Mouse (Mus musculus) forebrain, postnatal 0 days (tissue): ENCODE results near the gene Olfr1134. TPM values are rescaled to one million over a fixed set of nuclear protein-coding genes. Genes with fewer than 3 reads are reported as not detected.

Experiments used
- polyA plus RNA-seq: library from polyadenylated mRNA; unstranded; fragments of >200 nt; fragmentation: Nextera tagmentation; extraction: Ambion mirVana; gene quantifications from 2 replicates; pipeline ENCODE4 v1.2.1, GENCODE M21; 2015
- total RNA-seq: library from RNA; depleted of rRNA; stranded (reverse); fragments of >200 nt; gene quantifications from 2 replicates; pipeline ENCODE4 v1.2.3, GENCODE M21; 2014; rRNA removed

Olfr1134 gene
- total and polyA plus RNA-seq, 2 experiments from 2014 or later: not detected

Other genes starting within 250 kb of the Olfr1134 start
- gene Olfr1123, start 241.8 kb downstream of the Olfr1134 start, total RNA-seq: not detected in 2 replicates
- not detected in 2 replicates for gene Olfr1123, start 241.8 kb downstream of the Olfr1134 start, polyA plus RNA-seq
- not detected in 2 replicates for gene Olfr1124, start 228.2 kb downstream of the Olfr1134 start, total RNA-seq
- gene Olfr1124, start 228.2 kb downstream of the Olfr1134 start, polyA plus RNA-seq: 0.08 TPM in 2 replicates
- not detected in 2 replicates for gene Olfr1126, start 204.5 kb downstream of the Olfr1134 start, total RNA-seq
- gene Olfr1126, start 204.5 kb downstream of the Olfr1134 start, polyA plus RNA-seq: not detected in 2 replicates
- not detected in 2 replicates for gene Pramel7, start 161.4 kb downstream of the Olfr1134 start, total RNA-seq
- gene Pramel7, start 161.4 kb downstream of the Olfr1134 start, polyA plus RNA-seq: not detected in 2 replicates
- gene Pramel6, start 151.9 kb downstream of the Olfr1134 start, total RNA-seq: not detected in 2 replicates
- not detected in 2 replicates for gene Pramel6, start 151.9 kb downstream of the Olfr1134 start, polyA plus RNA-seq
- not detected in 2 replicates for gene Olfr153, start 126.7 kb downstream of the Olfr1134 start, total RNA-seq
- gene Olfr153, start 126.7 kb downstream of the Olfr1134 start, polyA plus RNA-seq: not detected in 2 replicates
- not detected in 2 replicates for gene Olfr1128, start 112.9 kb downstream of the Olfr1134 start, total RNA-seq
- gene Olfr1128, start 112.9 kb downstream of the Olfr1134 start, polyA plus RNA-seq: not detected in 2 replicates
- not detected in 2 replicates for gene Olfr1129, start 84.6 kb downstream of the Olfr1134 start, total RNA-seq
- gene Olfr1129, start 84.6 kb downstream of the Olfr1134 start, polyA plus RNA-seq: not detected in 2 replicates
- gene Olfr1130, start 52.2 kb downstream of the Olfr1134 start, total RNA-seq: 0.14 TPM in 1 of 2 replicates, not detected in the other
- not detected in 2 replicates for gene Olfr1130, start 52.2 kb downstream of the Olfr1134 start, polyA plus RNA-seq
- gene Olfr1131, start 31.4 kb downstream of the Olfr1134 start, total RNA-seq: not detected in 2 replicates
- gene Olfr1131, start 31.4 kb downstream of the Olfr1134 start, polyA plus RNA-seq: not detected in 2 replicates
- not detected in 2 replicates for gene Olfr1132, start 20.9 kb downstream of the Olfr1134 start, total RNA-seq
- not detected in 2 replicates for gene Olfr1132, start 20.9 kb downstream of the Olfr1134 start, polyA plus RNA-seq
- gene Olfr1133, start 11.1 kb downstream of the Olfr1134 start, total RNA-seq: not detected in 2 replicates
- gene Olfr1133, start 11.1 kb downstream of the Olfr1134 start, polyA plus RNA-seq: not detected in 2 replicates
- gene Olfr1135, start 15.2 kb upstream of the Olfr1134 start, total RNA-seq: not detected in 2 replicates
- not detected in 2 replicates for gene Olfr1135, start 15.2 kb upstream of the Olfr1134 start, polyA plus RNA-seq
- not detected in 2 replicates for gene Olfr1136, start 35.5 kb upstream of the Olfr1134 start, total RNA-seq
- gene Olfr1136, start 35.5 kb upstream of the Olfr1134 start, polyA plus RNA-seq: not detected in 2 replicates
- not detected in 2 replicates for gene Olfr1137, start 54.7 kb upstream of the Olfr1134 start, total RNA-seq
- not detected in 2 replicates for gene Olfr1137, start 54.7 kb upstream of the Olfr1134 start, polyA plus RNA-seq
- gene Olfr1138, start 81.5 kb upstream of the Olfr1134 start, total RNA-seq: not detected in 2 replicates
- not detected in 2 replicates for gene Olfr1138, start 81.5 kb upstream of the Olfr1134 start, polyA plus RNA-seq
- gene Olfr1140, start 85.3 kb upstream of the Olfr1134 start, total RNA-seq: not detected in 2 replicates
- not detected in 2 replicates for gene Olfr1140, start 85.3 kb upstream of the Olfr1134 start, polyA plus RNA-seq
- gene Olfr1141, start 95.5 kb upstream of the Olfr1134 start, total RNA-seq: not detected in 2 replicates
- gene Olfr1141, start 95.5 kb upstream of the Olfr1134 start, polyA plus RNA-seq: not detected in 2 replicates
- gene Olfr152, start 121.0 kb upstream of the Olfr1134 start, total RNA-seq: not detected in 2 replicates
- not detected in 2 replicates for gene Olfr152, start 121.0 kb upstream of the Olfr1134 start, polyA plus RNA-seq
- gene Olfr1143, start 142.1 kb upstream of the Olfr1134 start, total RNA-seq: not detected in 2 replicates
- not detected in 2 replicates for gene Olfr1143, start 142.1 kb upstream of the Olfr1134 start, polyA plus RNA-seq
- not detected in 2 replicates for gene Olfr1145, start 151.4 kb upstream of the Olfr1134 start, total RNA-seq
- not detected in 2 replicates for gene Olfr1145, start 151.4 kb upstream of the Olfr1134 start, polyA plus RNA-seq
- gene Olfr1148, start 172.1 kb upstream of the Olfr1134 start, total RNA-seq: not detected in 2 replicates
- gene Olfr1148, start 172.1 kb upstream of the Olfr1134 start, polyA plus RNA-seq: not detected in 2 replicates
- not detected in 2 replicates for gene Olfr1150-ps1, start 185.5 kb upstream of the Olfr1134 start, total RNA-seq
- not detected in 2 replicates for gene Olfr1150-ps1, start 185.5 kb upstream of the Olfr1134 start, polyA plus RNA-seq
- not detected in 2 replicates for gene Olfr1151, start 197.4 kb upstream of the Olfr1134 start, total RNA-seq
- gene Olfr1151, start 197.4 kb upstream of the Olfr1134 start, polyA plus RNA-seq: not detected in 2 replicates
- not detected in 2 replicates for gene Olfr1152, start 208.0 kb upstream of the Olfr1134 start, total RNA-seq
- gene Olfr1152, start 208.0 kb upstream of the Olfr1134 start, polyA plus RNA-seq: not detected in 2 replicates
- gene Olfr1153, start 236.5 kb upstream of the Olfr1134 start, total RNA-seq: not detected in 2 replicates
- not detected in 2 replicates for gene Olfr1153, start 236.5 kb upstream of the Olfr1134 start, polyA plus RNA-seq
- gene Olfr1154, start 246.7 kb upstream of the Olfr1134 start, total RNA-seq: not detected in 2 replicates
- gene Olfr1154, start 246.7 kb upstream of the Olfr1134 start, polyA plus RNA-seq: not detected in 2 replicates